Mouse (Mus musculus) liver, embryonic 13.5 days (tissue): Measurements from ENCODE around the gene Ripk3. TPM values are rescaled to one million over a fixed set of nuclear protein-coding genes. Genes with fewer than 3 reads are reported as not detected.

Experiments used
- ATAC-seq: fragments of 200-750 bp; cut with Nextera tagmentation; 2 replicates; pipeline ENCODE4 v1.8.0; 2017; ENCODE audit warnings: low read depth, mild to moderate bottlenecking, moderate number of reproducible peaks, moderate library complexity
- DNase-seq: peaks from one replicate; pipeline ENCODE4 v3.0.0; 2022
- H3K27ac ChIP-seq: fragments of 300-500 bp; sonication (generic); 2 replicates; pipeline ENCODE4 v1.5.1; 2015; ENCODE audit warnings: moderate library complexity, mild to moderate bottlenecking, inconsistent platforms
- H3K27me3 ChIP-seq: fragments of 300-500 bp; sonication (generic); 2 replicates; pipeline ENCODE4 v1.6.1; 2015; ENCODE audit warnings: mild to moderate bottlenecking, inconsistent platforms
- H3K36me3 ChIP-seq: fragments of 300-500 bp; sonication (generic); 2 replicates; pipeline ENCODE4 v1.6.1; 2015; ENCODE audit warnings: mild to moderate bottlenecking, inconsistent platforms
- H3K4me1 ChIP-seq: fragments of 300-500 bp; sonication (generic); replicated peaks from 2 replicates; pipeline ENCODE4 v1.6.1; 2015; ENCODE audit warnings: inconsistent platforms
- H3K4me2 ChIP-seq: fragments of 300-500 bp; sonication (generic); 2 replicates; pipeline ENCODE4 v1.6.1; 2015; ENCODE audit warnings: inconsistent platforms, mild to moderate bottlenecking, moderate library complexity
- H3K4me3 ChIP-seq: fragments of 300-500 bp; sonication (generic); replicated peaks from 2 replicates; pipeline ENCODE4 v1.5.1; 2015; ENCODE audit warnings: mild to moderate bottlenecking, inconsistent platforms
- H3K9ac ChIP-seq: fragments of 300-500 bp; sonication (generic); 2 replicates; pipeline ENCODE4 v1.6.1; 2015; ENCODE audit warnings: mild to moderate bottlenecking, inconsistent platforms
- H3K9me3 ChIP-seq: fragments of 300-500 bp; sonication (generic); replicated peaks from 2 replicates; pipeline ENCODE4 v1.6.1; 2016; ENCODE audit warnings: inconsistent platforms
- WGBS: fragments of 180-500 bp; shearing (Covaris S2); methylation state at CpG from one replicate; pipeline ENCODE4 v1.1.7; 2015; ENCODE audit not compliant: insufficient replicate concordance; 5-methylcytosine and 5-hydroxymethylcytosine counted together
- polyA plus RNA-seq: library from polyadenylated mRNA; unstranded; fragments of >200 nt; fragmentation: Nextera tagmentation; extraction: Ambion mirVana; gene quantifications from 2 replicates; pipeline ENCODE4 v1.2.1, GENCODE M21; 2015

The Ripk3 gene
- polyA plus RNA-seq, result 20.4 and 22.1 TPM in 2 replicates

- H3K4me1 ChIP-seq, result peaks cover 16% of the 10 kb centered on the region
- 2% methylated on average over 40 of the region's 40 CpGs for WGBS
- DNase-seq (peak; percentile 58), ATAC-seq (peak; percentile 76)
- peak within 1 kb of the TSS; percentile 70 for H3K9ac ChIP-seq
- H3K27ac ChIP-seq, result no peak within 1 kb of the TSS
- H3K27me3 ChIP-seq, result peaks cover 42% of the 10 kb centered on the region
- H3K9me3 ChIP-seq, result no peaks in the 10 kb centered on the region
- H3K36me3 ChIP-seq, result 0 out of 2 replicates have a peak, but pooled peaks cover 2% of the 10 kb centered on the region
- peak within 1 kb of the TSS; percentile 91 for H3K4me2 ChIP-seq
- peak within 1 kb of the TSS; percentile 65 for H3K4me3 ChIP-seq
Measured at GRCm38 (mm10) chr14:55788256-55789050, at the start of gene Ripk3. Gene Ripk3 (minus strand): TSS chr14:55788865.

GRCm38 (mm10) chr14:55838312-55838711, 49.6 kb upstream of the Ripk3 start:
- no peaks in the 10 kb centered on the region for H3K36me3 ChIP-seq
- no peaks in the 10 kb centered on the region for H3K4me1 ChIP-seq
- H3K4me3 ChIP-seq, result no peak overlapping the region
- 0 out of 2 replicates have a peak, but pooled peaks cover 3% of the 10 kb centered on the region for H3K27me3 ChIP-seq
- WGBS, result 64% methylated on average over 5 of the region's 5 CpGs
- no peak for DNase-seq
- no peak overlapping the region for H3K9ac ChIP-seq
- H3K9me3 ChIP-seq, result no peaks in the 10 kb centered on the region
- no peak overlapping the region for H3K27ac ChIP-seq
- ATAC-seq, result no peak
- H3K4me2 ChIP-seq, result no peak overlapping the region

- Histone ChIP-seq H3K9me3 (no peaks in the 10 kb centered on the region), H3K4me3 (no peak overlapping the region), H3K27me3 (peaks cover 20% of the 10 kb centered on the region), H3K9ac (no peak overlapping the region), H3K4me1 (no peaks in the 10 kb centered on the region), H3K36me3 (no peaks in the 10 kb centered on the region), H3K27ac (no peak overlapping the region), H3K4me2 (no peak overlapping the region)
- no peak for ATAC-seq
- WGBS, result 71% methylated on average over 5 of the region's 5 CpGs
- DNase-seq, result no peak
Measured at GRCm38 (mm10) chr14:55834808-55835533, 46.3 kb upstream of the Ripk3 start.

- Histone ChIP-seq H3K4me2 (no peak overlapping the region), H3K4me3 (no peak overlapping the region), H3K9me3 (no peaks in the 10 kb centered on the region), H3K4me1 (peaks cover 7% of the 10 kb centered on the region), H3K27me3 (peaks cover 39% of the 10 kb centered on the region), H3K36me3 (no peaks in the 10 kb centered on the region), H3K9ac (no peak overlapping the region), H3K27ac (no peak overlapping the region)
- DNase-seq (no peak), ATAC-seq (no peak)
- 71% methylated on average over 4 of the region's 4 CpGs for WGBS
Measured at GRCm38 (mm10) chr14:55833126-55833525, 44.5 kb upstream of the Ripk3 start.

GRCm38 (mm10) chr14:55830331-55830730, 41.7 kb upstream of the Ripk3 start:
- 62% methylated on average over 4 of the region's 4 CpGs for WGBS

GRCm38 (mm10) chr14:55829854-55830253, 41.2 kb upstream of the Ripk3 start:
- Histone ChIP-seq H3K4me2 (no peak overlapping the region), H3K9me3 (no peaks in the 10 kb centered on the region), H3K36me3 (no peaks in the 10 kb centered on the region), H3K27ac (no peak overlapping the region), H3K27me3 (peaks cover 71% of the 10 kb centered on the region), H3K4me3 (no peak overlapping the region), H3K4me1 (peaks cover 21% of the 10 kb centered on the region), H3K9ac (no peak overlapping the region)
- no peak for DNase-seq
- WGBS, result 71% methylated on average over 16 of the region's 16 CpGs
- ATAC-seq, result no peak

More at GRCm38 (mm10) chr14:55830331-55830730, 41.7 kb upstream of the Ripk3 start:
- DNase-seq (no peak), ATAC-seq (no peak; the same call in 1 of the 2 replicates)
- no peaks in the 10 kb centered on the region for H3K9me3 ChIP-seq
- peaks cover 16% of the 10 kb centered on the region for H3K4me1 ChIP-seq
- no peak overlapping the region for H3K4me2 ChIP-seq
- H3K27ac ChIP-seq, result no peak overlapping the region
- H3K36me3 ChIP-seq, result no peaks in the 10 kb centered on the region
- no peak overlapping the region for H3K4me3 ChIP-seq
- H3K9ac ChIP-seq, result no peak overlapping the region
- peaks cover 67% of the 10 kb centered on the region for H3K27me3 ChIP-seq

GRCm38 (mm10) chr14:55828716-55829263, 40.1 kb upstream of the Ripk3 start:
- no peak overlapping the region for H3K4me2 ChIP-seq
- peaks cover 28% of the 10 kb centered on the region for H3K4me1 ChIP-seq
- DNase-seq (no peak), ATAC-seq (no peak)
- no peaks in the 10 kb centered on the region for H3K9me3 ChIP-seq
- H3K9ac ChIP-seq, result no peak overlapping the region
- H3K27me3 ChIP-seq, result peaks cover 82% of the 10 kb centered on the region
- 23% methylated on average over 3 of the region's 3 CpGs for WGBS
- H3K4me3 ChIP-seq, result no peak overlapping the region
- H3K27ac ChIP-seq, result no peak overlapping the region
- H3K36me3 ChIP-seq, result no peaks in the 10 kb centered on the region

- Histone ChIP-seq H3K36me3 (no peaks in the 10 kb centered on the region), H3K9ac (no peak overlapping the region), H3K4me1 (peaks cover 41% of the 10 kb centered on the region), H3K4me3 (peak overlapping the region; percentile 46), H3K4me2 (peak overlapping the region; percentile 49), H3K9me3 (no peaks in the 10 kb centered on the region), H3K27me3 (peaks cover 94% of the 10 kb centered on the region), H3K27ac (no peak overlapping the region)
- 17% methylated on average over 41 of the region's 41 CpGs for WGBS
- no peak for ATAC-seq
- no peak for DNase-seq
Measured at GRCm38 (mm10) chr14:55826551-55827340, 38.1 kb upstream of the Ripk3 start.

GRCm38 (mm10) chr14:55826142-55826541, 37.5 kb upstream of the Ripk3 start:
- DNase-seq, result no peak
- Histone ChIP-seq H3K27me3 (peaks cover 92% of the 10 kb centered on the region), H3K4me2 (peak overlapping the region; percentile 49), H3K4me1 (peaks cover 41% of the 10 kb centered on the region), H3K9me3 (no peaks in the 10 kb centered on the region), H3K9ac (no peak overlapping the region), H3K4me3 (peak overlapping the region; percentile 46), H3K36me3 (no peaks in the 10 kb centered on the region), H3K27ac (no peak overlapping the region)
- ATAC-seq, result no peak
- WGBS, result 6% methylated on average over 15 of the region's 15 CpGs

- 2% methylated on average over 18 of the region's 37 CpGs for WGBS
- peak overlapping the region; percentile 23; the same call in 1 of the 2 replicates for H3K27ac ChIP-seq
- peaks cover 41% of the 10 kb centered on the region for H3K4me1 ChIP-seq
- no peak for DNase-seq
- no peak overlapping the region for H3K9ac ChIP-seq
- H3K9me3 ChIP-seq, result no peaks in the 10 kb centered on the region
- ATAC-seq, result no peak
- no peaks in the 10 kb centered on the region for H3K36me3 ChIP-seq
- H3K27me3 ChIP-seq, result peaks cover 85% of the 10 kb centered on the region
- H3K4me3 ChIP-seq, result peak overlapping the region; percentile 46
- peak overlapping the region; percentile 49 for H3K4me2 ChIP-seq
Measured at GRCm38 (mm10) chr14:55825216-55826051, 36.8 kb upstream of the Ripk3 start.
